Mouse (Mus musculus): ENCODE data around the gene Golm1.
"Not testable (repeated sequence)": the region's sequence is repeated elsewhere in the genome, so short reads cannot be mapped to it uniquely, and the experiment has no call there.

Golm1 gene

DNA sequence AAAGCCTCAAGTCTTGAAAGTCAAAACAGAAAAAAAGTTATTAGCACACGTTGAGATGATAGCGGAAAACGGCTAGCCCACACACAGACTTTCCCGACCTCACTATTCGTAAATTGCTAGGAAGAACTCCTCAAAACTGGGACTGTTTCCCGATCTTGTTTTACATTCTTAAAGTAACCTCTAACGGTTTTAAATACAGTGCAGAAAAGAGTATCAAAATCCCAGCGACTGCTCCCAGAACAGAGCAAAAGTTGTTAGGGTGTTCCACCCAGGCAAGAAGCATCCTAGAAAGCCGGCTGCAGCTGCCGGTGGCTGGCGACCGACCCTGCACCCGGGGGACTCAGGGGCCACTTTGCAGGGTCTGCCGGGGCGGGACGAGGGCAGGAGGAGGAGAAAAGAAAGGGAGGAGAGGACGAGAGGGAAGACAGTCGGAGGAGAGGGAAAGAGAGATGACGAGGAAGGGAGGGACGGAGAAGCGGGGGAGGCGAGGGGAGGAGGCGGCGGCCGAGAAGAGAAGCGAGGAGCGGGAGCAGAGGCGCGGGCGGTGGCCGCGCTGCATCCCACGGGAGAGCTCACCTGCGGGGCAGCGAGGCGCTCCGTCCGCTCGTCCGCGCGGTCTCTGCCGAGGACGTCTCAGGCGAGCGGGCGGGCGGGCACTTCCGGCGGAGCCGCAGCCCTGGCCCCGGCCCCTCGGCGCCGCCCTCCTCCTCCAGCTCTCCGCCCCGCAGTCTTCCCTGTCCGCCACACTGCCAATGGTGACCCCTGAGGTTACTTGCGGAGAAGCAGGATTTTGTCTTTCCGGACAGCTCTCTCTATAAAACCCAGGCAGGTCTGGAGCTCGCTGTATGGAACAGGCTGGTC, at the start of gene Golm1:
Gene Golm1 (minus strand): TSS at position 661 of the 861 bp plus-strand sequence.
- no peak for DNase-seq (ENCODE audit: low read depth, low spot score)

DNA sequence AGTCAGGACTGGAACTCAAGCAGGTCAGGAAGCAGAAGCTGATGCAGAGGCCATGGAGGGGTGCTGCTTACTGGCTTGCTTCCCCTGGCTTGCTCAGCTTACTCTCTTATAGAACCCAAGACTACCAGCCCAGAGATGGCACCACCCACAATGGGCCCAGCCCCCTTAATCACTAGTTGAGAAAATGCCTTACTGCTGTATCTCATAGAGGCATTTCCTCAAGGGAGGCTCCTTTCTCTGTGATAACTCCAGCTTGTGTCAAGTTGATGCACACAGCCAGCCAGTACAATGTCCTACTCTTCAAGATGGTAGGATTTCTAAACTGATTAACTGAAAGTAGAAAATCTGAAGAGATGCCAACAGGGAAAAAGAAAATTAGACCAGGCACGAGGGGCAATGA, 46.5 kb upstream of the Golm1 start:
- DNase-seq (ENCODE audit: low read depth, low spot score): not testable (repeated sequence)

GRCm38 (mm10) chr13:59719475-59719874, 43.9 kb upstream of the Golm1 start:
- no peak for DNase-seq (ENCODE audit: low read depth, low spot score)

DNA sequence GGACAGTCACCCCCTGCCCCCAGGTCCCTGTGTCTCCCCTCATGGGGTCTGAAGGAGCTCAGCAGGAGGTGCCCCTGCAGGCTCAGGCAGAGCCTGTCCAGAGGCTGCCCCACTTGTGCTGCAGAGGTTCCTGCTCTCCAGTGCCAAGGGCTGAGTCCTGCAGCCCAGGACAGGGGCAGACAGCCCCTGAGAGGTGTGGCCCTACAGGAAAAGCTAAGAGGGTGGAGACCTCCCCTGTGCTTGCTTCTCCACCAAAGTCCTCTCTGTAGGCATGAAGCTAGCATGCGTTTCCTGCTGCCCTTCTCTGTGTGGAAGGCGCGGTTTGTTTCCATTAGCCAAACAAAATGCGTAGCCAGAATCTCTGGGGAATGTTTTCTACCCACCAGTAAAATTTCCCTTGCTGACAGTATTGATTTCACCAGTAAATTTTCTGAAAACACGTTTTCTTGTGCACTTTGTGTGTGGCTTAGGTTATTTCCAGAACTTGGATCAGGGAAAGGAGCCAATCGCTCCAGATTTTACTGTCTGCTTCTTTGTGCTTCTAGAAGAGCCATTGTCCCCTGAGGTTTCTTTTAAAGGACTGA, 43.3 kb upstream of the Golm1 start:
- not testable (repeated sequence) for DNase-seq (ENCODE audit: low read depth, low spot score)

DNA sequence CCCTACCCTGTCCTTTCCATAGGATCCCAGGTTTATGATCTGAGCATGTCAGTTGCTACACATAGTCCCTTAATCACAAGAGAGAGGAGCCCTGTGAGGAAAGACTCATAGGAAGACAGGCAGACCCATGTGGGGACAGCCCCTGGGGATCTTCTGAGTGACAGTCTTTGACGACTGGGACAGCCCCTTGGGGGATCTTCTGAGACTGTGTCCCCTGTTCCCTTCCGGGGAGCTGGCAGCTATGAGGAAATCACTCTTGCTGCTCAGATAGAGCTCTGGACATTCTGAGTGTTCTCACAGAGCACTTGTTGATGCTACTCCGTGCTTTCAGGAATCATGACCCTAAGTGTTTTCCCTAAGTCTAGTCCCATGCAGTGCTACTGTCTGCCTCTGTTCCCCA, 38.1 kb upstream of the Golm1 start:
- no peak for DNase-seq (ENCODE audit: low read depth, low spot score)

DNA sequence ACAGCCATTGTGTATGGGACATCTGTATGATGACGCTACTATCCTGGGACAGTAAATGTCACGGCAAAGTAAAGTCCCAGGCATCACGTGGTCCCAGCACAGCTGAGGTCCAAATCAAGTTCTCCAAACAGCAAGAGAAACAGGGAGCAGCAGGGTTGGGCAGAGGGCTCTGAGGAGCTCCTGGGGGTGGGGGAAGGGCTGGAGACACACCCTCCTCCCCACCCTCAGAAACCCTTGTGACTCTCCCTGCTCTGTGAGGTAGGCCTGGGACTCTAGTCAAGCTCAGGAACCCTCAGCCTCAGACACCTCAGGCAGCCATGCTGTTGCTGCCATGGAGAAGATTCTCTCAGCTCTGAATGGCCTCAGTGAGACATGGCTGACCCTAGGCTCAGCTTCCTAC, 36.4 kb upstream of the Golm1 start, which contains the start of gene Spata31d1b:
Gene Spata31d1b (plus strand): TSS at position 301 of the 400 bp plus-strand sequence.
- not testable (repeated sequence) for DNase-seq (ENCODE audit: low read depth, low spot score)

DNA sequence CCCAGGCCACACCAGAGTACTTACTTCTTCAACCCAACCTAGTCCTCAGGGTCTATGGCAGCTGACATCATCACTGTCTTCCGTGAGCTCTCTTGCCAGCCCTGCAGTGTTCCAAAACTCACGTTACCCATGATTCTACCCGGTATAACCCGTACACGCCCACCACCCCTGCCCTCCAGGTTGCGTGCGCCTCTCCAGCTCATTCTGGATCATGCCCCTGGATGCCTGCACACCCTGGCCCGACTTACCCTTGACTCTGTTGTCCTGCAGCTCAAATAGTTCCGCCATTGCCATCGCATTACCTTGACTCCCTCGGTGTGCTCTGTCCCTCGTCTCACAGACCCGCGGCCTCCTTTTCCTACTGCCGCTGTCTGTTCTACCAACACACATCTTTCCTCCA, 34.6 kb upstream of the Golm1 start, which contains the start of gene Spata31d1a:
Gene Spata31d1a (minus strand): TSS at position 101 of the 400 bp plus-strand sequence.
- no peak for DNase-seq (ENCODE audit: low read depth, low spot score)

GRCm38 (mm10) chr13:59704562-59704961, 29.0 kb upstream of the Golm1 start:
- no peak for DNase-seq (ENCODE audit: low read depth, low spot score)

- DNase-seq (ENCODE audit: low read depth, low spot score): no peak
Observed at GRCm38 (mm10) chr13:59703514-59703913, 27.9 kb upstream of the Golm1 start.

- not testable (repeated sequence) for DNase-seq (ENCODE audit: low read depth, low spot score)
Observed at GRCm38 (mm10) chr13:59700137-59700536, 24.5 kb upstream of the Golm1 start.

DNA sequence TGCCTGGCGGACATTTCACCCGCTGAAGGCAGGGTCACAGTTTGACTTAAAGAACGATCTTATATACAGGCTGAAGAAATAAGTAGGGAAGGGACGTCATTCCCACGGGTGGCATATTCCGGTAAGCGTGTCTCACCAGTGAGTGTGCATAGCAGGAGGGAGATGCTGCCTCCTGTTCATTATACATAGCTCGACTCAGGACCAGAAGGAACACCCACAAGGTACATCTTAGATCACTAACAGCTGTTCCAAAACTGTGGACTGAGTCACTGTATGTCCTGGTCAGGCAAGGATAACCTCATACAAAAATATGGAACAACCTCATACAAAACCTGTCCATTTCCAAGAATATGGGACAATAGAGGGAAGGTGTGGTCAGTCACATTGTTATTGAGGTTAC, 23.5 kb upstream of the Golm1 start:
- DNase-seq (ENCODE audit: low read depth, low spot score): no peak

GRCm38 (mm10) chr13:59695781-59696180, 20.2 kb upstream of the Golm1 start:
- no peak for DNase-seq (ENCODE audit: low read depth, low spot score)

- DNase-seq (ENCODE audit: low read depth, low spot score): no peak
Observed at GRCm38 (mm10) chr13:59694008-59694407, 18.4 kb upstream of the Golm1 start, which contains the start of gene 4921517D22Rik. Gene 4921517D22Rik (minus strand): TSS chr13:59694108.

DNA sequence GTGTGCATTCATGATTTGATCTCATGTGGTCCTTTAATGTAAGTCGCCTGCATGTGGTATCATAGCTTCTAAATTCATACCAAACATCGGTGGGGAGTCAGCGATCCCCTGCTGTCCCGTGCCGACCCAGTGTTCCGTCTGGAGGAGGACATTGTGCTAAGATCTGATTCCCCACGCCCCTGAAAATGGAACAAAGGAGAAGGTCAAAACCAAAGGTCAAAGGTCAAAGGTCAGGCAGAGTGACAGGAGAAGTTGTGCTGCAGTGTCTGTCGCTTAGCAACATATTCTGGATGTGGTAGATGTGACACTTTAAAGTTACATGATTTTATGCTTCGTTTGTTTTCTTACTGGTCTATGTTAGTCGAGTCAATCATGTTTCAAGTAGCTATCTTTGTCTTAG, 15.9 kb upstream of the Golm1 start:
- no peak for DNase-seq (ENCODE audit: low read depth, low spot score)

DNA sequence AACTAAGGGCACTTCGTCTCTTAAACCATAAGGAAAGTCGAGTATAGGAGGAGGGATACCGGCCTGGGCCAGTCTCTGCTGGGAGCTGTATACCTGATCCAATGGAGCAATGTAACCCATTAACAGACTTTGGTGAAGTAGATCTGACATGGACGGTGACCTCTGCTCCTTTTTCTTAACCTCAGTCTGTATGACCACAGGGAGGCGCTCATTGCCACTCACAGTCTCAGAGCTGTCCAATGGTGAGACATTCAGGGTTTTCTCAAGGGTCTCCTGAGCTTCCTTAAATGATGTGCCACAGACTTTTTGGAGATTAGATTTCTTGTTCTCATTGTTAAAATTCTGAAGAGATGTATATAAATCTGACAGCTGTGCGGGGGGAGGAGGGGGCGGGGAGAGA, 15.0 kb upstream of the Golm1 start:
- DNase-seq (ENCODE audit: low read depth, low spot score): no peak

DNA sequence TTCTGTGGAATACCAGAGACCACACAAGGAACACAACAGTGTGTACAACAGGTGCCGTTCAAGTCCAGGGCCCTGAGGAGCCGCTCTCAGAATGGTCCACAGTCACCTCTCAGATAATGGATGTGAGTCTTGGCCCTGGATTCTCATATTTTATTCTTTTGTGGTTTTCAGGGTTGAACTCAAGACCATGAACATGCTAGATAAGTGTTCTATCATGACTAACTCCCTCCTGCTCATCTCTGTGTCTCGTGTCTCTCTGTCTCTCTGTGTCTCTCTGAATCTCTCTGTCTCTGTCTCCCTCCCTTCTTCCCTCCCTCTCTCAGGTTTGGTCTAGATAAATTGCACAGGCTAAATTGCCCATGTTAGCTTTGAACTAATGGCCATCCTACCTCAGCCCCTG, 14.2 kb upstream of the Golm1 start:
- DNase-seq (ENCODE audit: low read depth, low spot score): no peak

DNA sequence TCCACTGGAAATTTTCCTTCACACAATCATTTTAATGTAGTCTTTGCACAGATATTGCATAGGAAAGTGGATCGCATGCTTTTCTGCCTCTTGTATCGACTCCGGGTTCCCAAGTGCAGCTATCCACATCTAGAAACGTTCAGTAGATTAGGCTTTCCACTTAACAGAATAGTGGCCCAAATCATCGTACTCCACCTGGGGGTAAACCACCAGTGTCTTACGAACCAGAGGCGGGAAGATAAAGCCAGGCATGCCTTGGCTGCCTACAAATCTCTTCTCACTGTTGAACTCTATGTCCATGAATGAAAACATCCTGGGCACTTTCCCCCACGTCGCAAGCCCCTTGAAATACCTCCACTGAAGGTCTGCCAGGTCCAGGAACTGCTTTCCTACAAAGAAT, 13.7 kb upstream of the Golm1 start:
- no peak for DNase-seq (ENCODE audit: low read depth, low spot score)

GRCm38 (mm10) chr13:59688338-59688770, 12.7 kb upstream of the Golm1 start:
- no peak for DNase-seq (ENCODE audit: low read depth, low spot score)

DNA sequence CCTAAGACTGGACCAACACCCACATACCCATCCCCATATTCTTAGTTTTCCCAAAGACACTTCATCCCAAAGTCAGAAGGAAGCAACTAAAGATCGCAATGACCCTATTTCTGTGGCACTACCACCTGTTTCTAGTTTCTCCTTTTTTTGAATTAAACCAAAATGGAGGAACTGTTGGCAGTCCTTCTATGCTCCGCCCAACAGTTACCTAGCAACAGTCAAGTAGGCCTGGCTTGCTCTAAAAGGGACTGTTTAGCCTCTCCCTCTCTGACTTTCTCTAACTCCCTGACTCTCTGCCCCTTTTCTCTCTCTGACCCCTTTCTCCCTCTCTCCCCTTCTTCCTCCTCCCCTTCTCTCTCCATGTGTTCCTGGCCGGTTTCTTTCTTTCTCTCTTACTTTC, 9.6 kb upstream of the Golm1 start:
- DNase-seq (ENCODE audit: low read depth, low spot score): no peak

- no peak for DNase-seq (ENCODE audit: low read depth, low spot score)
Observed at GRCm38 (mm10) chr13:59682629-59683028, 7.0 kb upstream of the Golm1 start.

DNA sequence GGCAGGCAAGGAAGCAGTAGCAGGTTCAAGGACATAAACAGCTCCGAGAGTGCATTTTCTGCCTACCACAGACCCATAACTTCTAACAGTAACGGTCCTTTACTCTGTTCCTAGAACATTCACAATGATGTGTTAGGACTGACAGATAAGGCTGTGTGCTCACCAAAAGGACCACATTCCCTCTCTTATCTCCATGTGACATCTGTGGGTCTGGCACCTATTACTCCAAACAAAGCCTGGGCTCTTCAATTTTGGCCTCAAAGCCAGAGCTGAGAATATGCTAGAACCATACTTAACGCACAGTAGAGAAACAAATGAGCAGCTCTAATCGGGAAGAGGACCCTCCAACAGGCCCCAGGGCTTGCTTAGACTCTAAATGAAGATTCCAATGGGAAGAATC, 4.3 kb upstream of the Golm1 start:
- DNase-seq (ENCODE audit: low read depth, low spot score): no peak

GRCm38 (mm10) chr13:59679306-59679705, 3.7 kb upstream of the Golm1 start:
- no peak for DNase-seq (ENCODE audit: low read depth, low spot score)
